Mouse (Mus musculus): Measurements from ENCODE around the gene Dmbx1. TPM values are rescaled to one million over a fixed set of nuclear protein-coding genes. Genes with fewer than 3 reads are reported as not detected.

The Dmbx1 gene
- not detected in 2 replicates for polyA plus RNA-seq (2014; fragmentation: Nextera tagmentation; extraction: Ambion mirVana)

DNA sequence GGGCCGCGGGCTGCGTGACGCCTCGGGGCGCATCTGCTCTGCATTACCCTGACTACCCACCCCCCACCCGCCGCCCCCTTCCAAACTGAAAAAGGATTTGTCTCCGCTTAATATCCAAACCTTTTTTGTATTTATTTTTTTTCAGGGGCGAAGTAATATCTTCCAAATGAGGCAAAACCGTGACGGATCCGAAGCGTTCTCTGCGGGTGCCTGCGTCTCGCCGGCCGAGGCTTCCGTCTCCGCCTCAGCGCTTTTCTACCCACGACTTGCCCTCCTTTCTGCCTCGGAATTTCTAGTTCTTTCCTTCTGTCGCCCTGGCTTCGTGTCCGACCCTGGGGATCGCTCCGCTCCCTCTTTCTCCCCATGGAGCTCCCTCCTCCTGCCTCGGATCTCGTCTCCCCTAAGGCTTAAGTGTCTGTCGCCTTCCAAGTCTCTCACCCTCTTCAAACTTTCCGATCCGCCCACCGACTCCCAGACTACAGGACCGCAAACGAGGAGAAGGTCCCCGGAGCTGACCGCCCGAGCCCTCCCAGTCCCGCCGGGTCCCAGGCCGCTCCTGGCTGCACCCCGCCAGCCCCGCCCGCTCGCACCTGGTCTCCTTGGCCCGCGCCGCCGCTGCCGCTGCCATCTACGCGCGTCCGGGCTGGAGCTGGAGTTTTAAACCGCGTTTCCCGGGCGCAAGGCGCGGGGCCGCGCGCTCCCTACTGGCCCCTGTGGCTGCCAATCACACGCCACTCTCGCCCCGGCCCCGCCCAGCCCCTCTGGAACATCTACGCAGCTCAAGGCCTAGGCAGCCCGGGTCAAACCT lies at the start of gene Dmbx1:
TSS of gene Dmbx1 (minus strand) at position 632 of the 808 bp plus-strand sequence.
- Histone ChIP-seq H3K9ac (ENCODE audit: low read depth, low read length) (no peak within 1 kb of the TSS), H3K27me3 (ENCODE audit: control insufficient read depth, insufficient read depth, low read length) (peaks cover 97% of the 10 kb centered on the region), H3K4me3 (ENCODE audit: low read depth, low read length) (peak within 1 kb of the TSS; percentile 43), H3K4me1 (ENCODE audit: control insufficient read depth, insufficient read depth, low read length) (peaks cover 3% of the 10 kb centered on the region; the same call in 1 of the 2 replicates), H3K36me3 (ENCODE audit: control insufficient read depth, insufficient read depth, low read length) (no peaks in the 10 kb centered on the region), H3K4me2 (peak within 1 kb of the TSS; percentile 66), H3K9me3 (replicated peaks; ENCODE audit: control insufficient read depth, low read length) (no peaks in the 10 kb centered on the region), H3K27ac (ENCODE audit: low read depth, low read length) (no peak within 1 kb of the TSS)
- WGBS (ENCODE audit: insufficient replicate concordance), result under 1% methylated on average over 68 of the region's 71 CpGs
- no peak for ATAC-seq (replicated peaks; ENCODE audit: insufficient number of reproducible peaks, low FRiP score, low TSS enrichment)

GRCm38 (mm10) chr4:115989382-115989781 lies 49.7 kb upstream of the Dmbx1 start:
- Histone ChIP-seq H3K9ac (ENCODE audit: low read depth, low read length) (no peak overlapping the region), H3K27ac (ENCODE audit: low read depth, low read length) (no peak overlapping the region), H3K27me3 (ENCODE audit: control insufficient read depth, insufficient read depth, low read length) (no peaks in the 10 kb centered on the region), H3K4me2 (no peak overlapping the region), H3K4me3 (ENCODE audit: low read depth, low read length) (no peak overlapping the region), H3K36me3 (ENCODE audit: control insufficient read depth, insufficient read depth, low read length) (no peaks in the 10 kb centered on the region), H3K4me1 (ENCODE audit: control insufficient read depth, insufficient read depth, low read length) (0 out of 2 replicates have a peak, but pooled peaks cover 1% of the 10 kb centered on the region), H3K9me3 (replicated peaks; ENCODE audit: control insufficient read depth, low read length) (no peaks in the 10 kb centered on the region)
- no peak for ATAC-seq (replicated peaks; ENCODE audit: insufficient number of reproducible peaks, low FRiP score, low TSS enrichment)
- WGBS (ENCODE audit: insufficient replicate concordance), result 62% methylated on average over 7 of the region's 7 CpGs

DNA sequence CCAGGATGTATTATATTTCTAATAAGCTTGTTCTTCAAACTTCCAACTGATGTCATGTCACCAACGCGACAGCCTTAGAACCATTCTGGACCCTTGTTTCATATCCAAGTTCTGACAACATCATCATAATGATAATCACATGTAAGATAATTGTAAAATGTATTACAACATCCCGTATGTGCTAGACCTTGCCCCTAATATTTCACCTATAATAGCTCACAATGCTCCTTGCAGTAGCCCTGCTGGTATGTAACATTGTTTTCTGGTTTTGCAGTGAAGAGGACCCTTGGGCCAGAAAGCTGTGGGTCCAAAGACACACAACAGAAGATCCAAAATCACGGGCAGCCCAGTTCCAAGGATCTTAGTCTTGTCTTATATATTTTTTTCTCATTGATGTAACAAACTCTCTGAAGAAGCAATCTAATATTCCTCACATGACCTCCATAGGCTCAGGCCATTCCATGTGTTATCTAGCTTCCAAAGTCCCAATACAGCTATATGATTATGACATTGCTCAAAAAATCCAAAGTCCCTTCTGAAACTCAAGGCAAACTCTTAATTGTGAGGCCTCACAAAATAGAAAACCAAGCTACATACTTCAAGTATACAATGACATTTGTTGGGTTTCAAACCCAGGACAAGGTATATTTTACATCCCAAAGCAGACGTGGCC lies 48.3 kb upstream of the Dmbx1 start:
- peaks cover 6% of the 10 kb centered on the region; the same call in 1 of the 2 replicates for H3K27me3 ChIP-seq (ENCODE audit: control insufficient read depth, insufficient read depth, low read length)
- H3K9me3 ChIP-seq (replicated peaks; ENCODE audit: control insufficient read depth, low read length), result no peaks in the 10 kb centered on the region
- H3K4me3 ChIP-seq (ENCODE audit: low read depth, low read length), result no peak overlapping the region
- H3K9ac ChIP-seq (ENCODE audit: low read depth, low read length), result no peak overlapping the region
- ATAC-seq (replicated peaks; ENCODE audit: insufficient number of reproducible peaks, low FRiP score, low TSS enrichment), result no peak
- H3K4me2 ChIP-seq, result no peak overlapping the region
- 0 out of 2 replicates have a peak, but pooled peaks cover 2% of the 10 kb centered on the region for H3K4me1 ChIP-seq (ENCODE audit: control insufficient read depth, insufficient read depth, low read length)
- no peaks in the 10 kb centered on the region for H3K36me3 ChIP-seq (ENCODE audit: control insufficient read depth, insufficient read depth, low read length)
- WGBS (ENCODE audit: insufficient replicate concordance), result 74% methylated on average over 5 of the region's 5 CpGs
- no peak overlapping the region for H3K27ac ChIP-seq (ENCODE audit: low read depth, low read length)

DNA sequence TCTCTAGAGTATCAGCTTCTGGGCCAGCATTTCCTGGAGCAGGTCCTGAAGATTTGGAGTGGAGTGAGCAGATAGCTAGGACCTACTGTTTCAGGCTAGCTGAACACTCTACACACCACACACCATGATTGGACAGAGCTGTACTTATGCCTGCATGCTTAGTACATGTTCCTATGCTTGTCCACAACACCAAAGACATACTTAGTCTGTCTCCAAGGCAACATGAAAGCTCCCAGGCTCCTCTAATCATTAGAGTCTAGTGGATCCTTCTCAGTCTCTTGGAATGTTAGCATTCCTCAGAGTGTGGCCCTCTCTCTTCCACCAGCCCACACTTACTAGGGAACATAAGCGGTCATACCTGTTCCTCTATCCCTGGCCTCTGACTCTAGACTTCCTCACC lies 47.7 kb upstream of the Dmbx1 start:
- no peaks in the 10 kb centered on the region for H3K36me3 ChIP-seq (ENCODE audit: control insufficient read depth, insufficient read depth, low read length)
- H3K27me3 ChIP-seq (ENCODE audit: control insufficient read depth, insufficient read depth, low read length), result peaks cover 6% of the 10 kb centered on the region; the same call in 1 of the 2 replicates
- no peak for ATAC-seq (replicated peaks; ENCODE audit: insufficient number of reproducible peaks, low FRiP score, low TSS enrichment)
- H3K4me3 ChIP-seq (ENCODE audit: low read depth, low read length), result no peak overlapping the region
- H3K9ac ChIP-seq (ENCODE audit: low read depth, low read length), result no peak overlapping the region
- no peak overlapping the region for H3K27ac ChIP-seq (ENCODE audit: low read depth, low read length)
- no peak overlapping the region for H3K4me2 ChIP-seq
- WGBS (ENCODE audit: insufficient replicate concordance), result 68% methylated on average over 1 of the region's 1 CpGs
- no peaks in the 10 kb centered on the region for H3K9me3 ChIP-seq (replicated peaks; ENCODE audit: control insufficient read depth, low read length)
- 0 out of 2 replicates have a peak, but pooled peaks cover 2% of the 10 kb centered on the region for H3K4me1 ChIP-seq (ENCODE audit: control insufficient read depth, insufficient read depth, low read length)

DNA sequence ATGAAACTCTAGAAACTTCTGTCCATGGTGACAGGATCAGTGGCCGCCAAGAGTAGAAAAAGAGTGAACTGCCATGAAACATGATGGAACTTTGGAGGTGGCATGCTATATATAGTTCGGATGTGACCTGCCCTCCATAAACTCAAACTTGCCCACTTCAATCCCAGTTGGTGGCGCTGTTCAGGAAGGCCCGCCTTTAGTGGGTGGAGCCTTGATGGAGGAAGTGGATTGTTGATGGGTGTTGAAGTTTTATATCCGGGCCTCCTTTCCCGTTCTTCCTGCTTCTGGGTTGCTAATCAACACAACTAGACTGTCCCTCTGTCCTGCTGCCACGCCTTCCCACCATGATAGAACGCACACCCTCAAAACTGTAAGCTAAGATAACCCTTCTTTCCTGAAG lies 45.2 kb upstream of the Dmbx1 start:
- Histone ChIP-seq H3K9me3 (replicated peaks; ENCODE audit: control insufficient read depth, low read length) (no peaks in the 10 kb centered on the region), H3K4me2 (no peak overlapping the region), H3K9ac (ENCODE audit: low read depth, low read length) (no peak overlapping the region), H3K4me1 (ENCODE audit: control insufficient read depth, insufficient read depth, low read length) (0 out of 2 replicates have a peak, but pooled peaks cover 2% of the 10 kb centered on the region), H3K36me3 (ENCODE audit: control insufficient read depth, insufficient read depth, low read length) (no peaks in the 10 kb centered on the region), H3K27ac (ENCODE audit: low read depth, low read length) (no peak overlapping the region), H3K27me3 (ENCODE audit: control insufficient read depth, insufficient read depth, low read length) (peaks cover 17% of the 10 kb centered on the region), H3K4me3 (ENCODE audit: low read depth, low read length) (no peak overlapping the region)
- 28% methylated on average over 8 of the region's 8 CpGs for WGBS (ENCODE audit: insufficient replicate concordance)
- ATAC-seq (replicated peaks; ENCODE audit: insufficient number of reproducible peaks, low FRiP score, low TSS enrichment), result no peak

GRCm38 (mm10) chr4:115984111-115984510 lies 44.4 kb upstream of the Dmbx1 start:
- Histone ChIP-seq H3K4me3 (ENCODE audit: low read depth, low read length) (no peak overlapping the region), H3K36me3 (ENCODE audit: control insufficient read depth, insufficient read depth, low read length) (no peaks in the 10 kb centered on the region), H3K9me3 (replicated peaks; ENCODE audit: control insufficient read depth, low read length) (no peaks in the 10 kb centered on the region), H3K9ac (ENCODE audit: low read depth, low read length) (no peak overlapping the region), H3K4me2 (peak overlapping the region; percentile 52), H3K4me1 (ENCODE audit: control insufficient read depth, insufficient read depth, low read length) (peaks cover 9% of the 10 kb centered on the region; the same call in 1 of the 2 replicates), H3K27me3 (ENCODE audit: control insufficient read depth, insufficient read depth, low read length) (peaks cover 25% of the 10 kb centered on the region), H3K27ac (ENCODE audit: low read depth, low read length) (no peak overlapping the region)
- 3% methylated on average over 13 of the region's 13 CpGs for WGBS (ENCODE audit: insufficient replicate concordance)
- ATAC-seq (replicated peaks; ENCODE audit: insufficient number of reproducible peaks, low FRiP score, low TSS enrichment), result no peak

GRCm38 (mm10) chr4:115980676-115981075 lies 41.0 kb upstream of the Dmbx1 start:
- 2% methylated on average over 8 of the region's 8 CpGs for WGBS (ENCODE audit: insufficient replicate concordance)

DNA sequence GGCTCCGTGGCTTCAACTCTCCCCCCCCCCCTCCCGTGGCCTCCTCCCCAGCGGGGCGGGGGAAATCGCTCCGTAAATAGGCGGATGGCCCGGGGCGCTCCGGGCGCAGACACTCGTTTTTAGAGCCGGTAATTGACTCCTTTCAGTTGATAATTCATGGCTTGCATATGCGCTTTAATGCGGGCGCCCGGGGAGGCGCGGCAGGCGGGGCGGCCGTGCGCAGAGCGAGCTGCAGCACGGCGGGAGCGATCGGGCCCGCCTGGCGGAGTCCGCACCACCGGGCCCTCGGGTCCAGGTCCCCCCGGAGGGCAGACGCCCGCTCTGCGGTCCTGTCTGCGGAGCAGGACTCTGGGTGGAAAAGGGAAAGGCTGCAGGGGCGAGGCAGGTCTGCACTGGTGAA lies 39.7 kb upstream of the Dmbx1 start:
- Histone ChIP-seq H3K4me3 (ENCODE audit: low read depth, low read length) (peak overlapping the region; percentile 39), H3K4me1 (ENCODE audit: control insufficient read depth, insufficient read depth, low read length) (peaks cover 8% of the 10 kb centered on the region; the same call in 1 of the 2 replicates), H3K4me2 (peak overlapping the region; percentile 64), H3K27ac (ENCODE audit: low read depth, low read length) (no peak overlapping the region), H3K9ac (ENCODE audit: low read depth, low read length) (no peak overlapping the region), H3K9me3 (replicated peaks; ENCODE audit: control insufficient read depth, low read length) (no peaks in the 10 kb centered on the region), H3K27me3 (ENCODE audit: control insufficient read depth, insufficient read depth, low read length) (peaks cover 69% of the 10 kb centered on the region), H3K36me3 (ENCODE audit: control insufficient read depth, insufficient read depth, low read length) (no peaks in the 10 kb centered on the region)
- WGBS (ENCODE audit: insufficient replicate concordance), result under 1% methylated on average over 39 of the region's 39 CpGs
- no peak for ATAC-seq (replicated peaks; ENCODE audit: insufficient number of reproducible peaks, low FRiP score, low TSS enrichment)

More at GRCm38 (mm10) chr4:115980676-115981075, 41.0 kb upstream of the Dmbx1 start:
- H3K4me2 ChIP-seq, result no peak overlapping the region
- ATAC-seq (replicated peaks; ENCODE audit: insufficient number of reproducible peaks, low FRiP score, low TSS enrichment), result no peak
- no peaks in the 10 kb centered on the region for H3K36me3 ChIP-seq (ENCODE audit: control insufficient read depth, insufficient read depth, low read length)
- H3K9ac ChIP-seq (ENCODE audit: low read depth, low read length), result no peak overlapping the region
- H3K27me3 ChIP-seq (ENCODE audit: control insufficient read depth, insufficient read depth, low read length), result peaks cover 60% of the 10 kb centered on the region
- H3K4me3 ChIP-seq (ENCODE audit: low read depth, low read length), result no peak overlapping the region
- no peak overlapping the region for H3K27ac ChIP-seq (ENCODE audit: low read depth, low read length)
- no peaks in the 10 kb centered on the region for H3K9me3 ChIP-seq (replicated peaks; ENCODE audit: control insufficient read depth, low read length)
- H3K4me1 ChIP-seq (ENCODE audit: control insufficient read depth, insufficient read depth, low read length), result peaks cover 9% of the 10 kb centered on the region; the same call in 1 of the 2 replicates

Data from heart, embryonic 11.5 days (tissue).